Mouse (Mus musculus) induced T-regulatory cell, adult 2 months (primary cell): ENCODE data around the gene Nsun2.
"Not testable (repeated sequence)": the region's sequence is repeated elsewhere in the genome, so short reads cannot be mapped to it uniquely, and the experiment has no call there.

Experiments
- DNase-seq: peaks from one replicate; pipeline ENCODE4 v3.0.0-alpha.2; 2012; ENCODE audit warnings: low read depth

Gene Nsun2

GRCm38 (mm10) chr13:69592226-69592625 lies 58.7 kb downstream of the Nsun2 start:
- no peak for DNase-seq

GRCm38 (mm10) chr13:69593453-69593852 lies 59.9 kb downstream of the Nsun2 start:
- DNase-seq = no peak

- DNase-seq = no peak
These were observed 61.2 kb downstream of the Nsun2 start for GRCm38 (mm10) chr13:69594577-69595256.

- no peak for DNase-seq
These were observed 62.4 kb downstream of the Nsun2 start for GRCm38 (mm10) chr13:69595911-69596310.

- no peak for DNase-seq
These were observed 63.0 kb downstream of the Nsun2 start for GRCm38 (mm10) chr13:69596515-69596914.

- no peak for DNase-seq
These were observed 65.3 kb downstream of the Nsun2 start for GRCm38 (mm10) chr13:69598867-69599266.

GRCm38 (mm10) chr13:69600863-69601262 lies 67.3 kb downstream of the Nsun2 start:
- not testable (repeated sequence) for DNase-seq

GRCm38 (mm10) chr13:69601321-69601720 lies 67.8 kb downstream of the Nsun2 start:
- DNase-seq = no peak

GRCm38 (mm10) chr13:69604670-69605069 lies 71.1 kb downstream of the Nsun2 start:
- DNase-seq = no peak

- DNase-seq = no peak
These were observed 75.2 kb downstream of the Nsun2 start for GRCm38 (mm10) chr13:69608734-69609133.

- no peak for DNase-seq
These were observed 77.3 kb downstream of the Nsun2 start for GRCm38 (mm10) chr13:69610751-69611397.

- DNase-seq = peak; percentile 100
These were observed 78.0 kb downstream of the Nsun2 start, which contains the start of gene Srd5a1 for GRCm38 (mm10) chr13:69611398-69612174. Gene Srd5a1, minus strand, starts transcription at chr13:69611442.

GRCm38 (mm10) chr13:69612175-69612544 lies 78.6 kb downstream of the Nsun2 start:
- no peak for DNase-seq

- DNase-seq = no peak
These were observed 83.2 kb downstream of the Nsun2 start for GRCm38 (mm10) chr13:69616716-69617115.

GRCm38 (mm10) chr13:69623843-69624242 lies 90.3 kb downstream of the Nsun2 start:
- no peak for DNase-seq

- DNase-seq = no peak
These were observed 91.0 kb downstream of the Nsun2 start for GRCm38 (mm10) chr13:69624510-69624909.

- DNase-seq = no peak
These were observed 94.4 kb downstream of the Nsun2 start for GRCm38 (mm10) chr13:69627941-69628340.

GRCm38 (mm10) chr13:69630576-69630975 lies 97.0 kb downstream of the Nsun2 start:
- DNase-seq = no peak

- DNase-seq = no peak
These were observed 97.6 kb downstream of the Nsun2 start for GRCm38 (mm10) chr13:69631111-69631510.

GRCm38 (mm10) chr13:69631659-69632058 lies 98.1 kb downstream of the Nsun2 start:
- DNase-seq = no peak

- DNase-seq = no peak
These were observed 100.0 kb downstream of the Nsun2 start for GRCm38 (mm10) chr13:69633551-69633950.

- no peak for DNase-seq
These were observed 100.4 kb downstream of the Nsun2 start for GRCm38 (mm10) chr13:69633988-69634387.

- not testable (repeated sequence) for DNase-seq
These were observed 102.3 kb downstream of the Nsun2 start for GRCm38 (mm10) chr13:69635836-69636235.
